Mouse (Mus musculus): Measurements from ENCODE around the gene Pcif1. TPM values are rescaled to one million over a fixed set of nuclear protein-coding genes. Genes with fewer than 3 reads are reported as not detected.

Pcif1 gene
- polyA plus RNA-seq, 1 experiment from 2014 or later, result 67.5 TPM

- H3K36me3 ChIP-seq, result peaks cover 18% of the 10 kb centered on the region
Observed at GRCm38 (mm10) chr2:164912749-164913427, 33.8 kb downstream of the Pcif1 start.

GRCm38 (mm10) chr2:164913428-164913786 lies 34.3 kb downstream of the Pcif1 start:
- Histone ChIP-seq H3K27me3 (no peaks in the 10 kb centered on the region), H3K4me2 (no peak overlapping the region), H3K27ac (no peak overlapping the region), H3K4me3 (no peak overlapping the region), H3K9me3 (no peaks in the 10 kb centered on the region), H3K9ac (no peak overlapping the region), H3K36me3 (peaks cover 13% of the 10 kb centered on the region), H3K4me1 (peaks cover 29% of the 10 kb centered on the region)
- WGBS, result 89% methylated on average over 2 of the region's 2 CpGs
- ATAC-seq (ENCODE audit: insufficient number of reproducible peaks, low FRiP score, low TSS enrichment, low read depth), result no peak

More at GRCm38 (mm10) chr2:164912749-164913427, 33.8 kb downstream of the Pcif1 start:
- Histone ChIP-seq H3K4me3 (peak overlapping the region; percentile 66), H3K9ac (no peak overlapping the region), H3K27me3 (no peaks in the 10 kb centered on the region), H3K9me3 (no peaks in the 10 kb centered on the region), H3K27ac (peak overlapping the region; percentile 99; the same call in 1 of the 2 replicates), H3K4me2 (peak overlapping the region; percentile 65), H3K4me1 (peaks cover 29% of the 10 kb centered on the region)
- ATAC-seq (ENCODE audit: insufficient number of reproducible peaks, low FRiP score, low TSS enrichment, low read depth), result no peak
- WGBS, result 92% methylated on average over 9 of the region's 9 CpGs

GRCm38 (mm10) chr2:164916820-164917219 lies 37.7 kb downstream of the Pcif1 start:
- H3K9me3 ChIP-seq, result no peaks in the 10 kb centered on the region
- no peak overlapping the region for H3K4me3 ChIP-seq
- H3K27ac ChIP-seq, result no peak overlapping the region
- no peaks in the 10 kb centered on the region for H3K27me3 ChIP-seq
- H3K9ac ChIP-seq, result no peak overlapping the region
- no peak for ATAC-seq (ENCODE audit: insufficient number of reproducible peaks, low FRiP score, low TSS enrichment, low read depth)
- peaks cover 10% of the 10 kb centered on the region for H3K36me3 ChIP-seq
- H3K4me2 ChIP-seq, result no peak overlapping the region
- peaks cover 14% of the 10 kb centered on the region for H3K4me1 ChIP-seq
- 60% methylated on average over 5 of the region's 5 CpGs for WGBS

- H3K9me3 ChIP-seq, result no peaks in the 10 kb centered on the region
- WGBS, result 34% methylated on average over 10 of the region's 10 CpGs
- no peak overlapping the region for H3K4me2 ChIP-seq
- no peak overlapping the region for H3K4me3 ChIP-seq
- no peak overlapping the region for H3K9ac ChIP-seq
- ATAC-seq (ENCODE audit: insufficient number of reproducible peaks, low FRiP score, low TSS enrichment, low read depth), result no peak
- peaks cover 8% of the 10 kb centered on the region for H3K4me1 ChIP-seq
- H3K27me3 ChIP-seq, result no peaks in the 10 kb centered on the region
- peaks cover 10% of the 10 kb centered on the region for H3K36me3 ChIP-seq
- H3K27ac ChIP-seq, result no peak overlapping the region
Observed at GRCm38 (mm10) chr2:164917371-164917770, 38.3 kb downstream of the Pcif1 start.

DNA sequence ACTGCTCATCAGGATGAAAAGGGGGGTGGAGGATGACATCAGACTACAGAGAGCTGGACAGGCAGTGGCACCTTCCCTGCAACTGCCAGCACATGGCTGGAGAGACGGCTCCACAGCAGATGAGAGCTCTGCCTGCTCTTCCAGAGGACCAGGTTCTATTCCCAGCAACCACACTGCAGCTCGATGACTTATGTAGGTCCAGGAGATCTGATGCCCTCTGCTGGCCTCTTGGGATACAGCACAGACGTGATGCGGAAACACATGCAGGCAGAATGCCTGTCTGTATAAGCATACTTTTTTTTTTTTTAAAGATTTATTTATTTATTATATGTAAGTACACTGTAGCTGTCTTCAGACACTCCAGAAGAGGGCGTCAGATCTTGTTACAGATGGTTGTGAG lies 39.2 kb downstream of the Pcif1 start:
- Histone ChIP-seq H3K4me1 (peaks cover 6% of the 10 kb centered on the region; the same call in 1 of the 2 replicates), H3K4me2 (no peak overlapping the region), H3K36me3 (peaks cover 10% of the 10 kb centered on the region), H3K27me3 (no peaks in the 10 kb centered on the region), H3K9ac (no peak overlapping the region), H3K27ac (no peak overlapping the region), H3K9me3 (no peaks in the 10 kb centered on the region), H3K4me3 (no peak overlapping the region)
- no peak for ATAC-seq (ENCODE audit: insufficient number of reproducible peaks, low FRiP score, low TSS enrichment, low read depth)
- WGBS, result 67% methylated on average over 5 of the region's 5 CpGs

DNA sequence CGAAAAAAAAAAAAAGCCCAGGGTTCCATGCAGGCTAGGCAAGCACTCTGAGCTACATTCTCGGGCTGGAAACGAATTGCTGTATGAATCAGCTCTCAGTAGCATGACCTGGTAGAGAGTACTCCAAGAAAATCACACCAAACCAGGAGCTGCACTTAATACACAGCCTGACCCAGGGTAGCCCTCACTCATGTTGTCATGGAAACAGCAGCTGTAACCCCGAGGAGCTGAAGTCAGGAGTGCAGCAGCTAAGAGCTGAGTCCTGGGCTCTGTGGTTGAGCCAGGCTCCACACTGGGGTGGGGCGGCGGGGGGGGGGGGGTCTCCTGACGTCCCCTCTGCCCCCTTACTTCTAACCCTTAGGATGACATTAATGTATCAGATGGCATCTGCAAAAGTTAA lies 42.9 kb downstream of the Pcif1 start:
- Histone ChIP-seq H3K27me3 (no peaks in the 10 kb centered on the region), H3K4me2 (no peak overlapping the region), H3K36me3 (peaks cover 10% of the 10 kb centered on the region), H3K27ac (no peak overlapping the region), H3K4me1 (peaks cover 4% of the 10 kb centered on the region; the same call in 1 of the 2 replicates), H3K9me3 (no peaks in the 10 kb centered on the region), H3K4me3 (no peak overlapping the region), H3K9ac (no peak overlapping the region)
- ATAC-seq (ENCODE audit: insufficient number of reproducible peaks, low FRiP score, low TSS enrichment, low read depth), result no peak
- WGBS, result 55% methylated on average over 7 of the region's 7 CpGs

- Histone ChIP-seq H3K36me3 (peaks cover 10% of the 10 kb centered on the region), H3K4me3 (no peak overlapping the region), H3K9me3 (no peaks in the 10 kb centered on the region), H3K27ac (no peak overlapping the region), H3K9ac (no peak overlapping the region), H3K4me2 (no peak overlapping the region), H3K27me3 (no peaks in the 10 kb centered on the region), H3K4me1 (no peaks in the 10 kb centered on the region)
- 59% methylated on average over 4 of the region's 4 CpGs for WGBS
- ATAC-seq (ENCODE audit: insufficient number of reproducible peaks, low FRiP score, low TSS enrichment, low read depth), result no peak
Observed at GRCm38 (mm10) chr2:164923291-164923690, 44.2 kb downstream of the Pcif1 start.

DNA sequence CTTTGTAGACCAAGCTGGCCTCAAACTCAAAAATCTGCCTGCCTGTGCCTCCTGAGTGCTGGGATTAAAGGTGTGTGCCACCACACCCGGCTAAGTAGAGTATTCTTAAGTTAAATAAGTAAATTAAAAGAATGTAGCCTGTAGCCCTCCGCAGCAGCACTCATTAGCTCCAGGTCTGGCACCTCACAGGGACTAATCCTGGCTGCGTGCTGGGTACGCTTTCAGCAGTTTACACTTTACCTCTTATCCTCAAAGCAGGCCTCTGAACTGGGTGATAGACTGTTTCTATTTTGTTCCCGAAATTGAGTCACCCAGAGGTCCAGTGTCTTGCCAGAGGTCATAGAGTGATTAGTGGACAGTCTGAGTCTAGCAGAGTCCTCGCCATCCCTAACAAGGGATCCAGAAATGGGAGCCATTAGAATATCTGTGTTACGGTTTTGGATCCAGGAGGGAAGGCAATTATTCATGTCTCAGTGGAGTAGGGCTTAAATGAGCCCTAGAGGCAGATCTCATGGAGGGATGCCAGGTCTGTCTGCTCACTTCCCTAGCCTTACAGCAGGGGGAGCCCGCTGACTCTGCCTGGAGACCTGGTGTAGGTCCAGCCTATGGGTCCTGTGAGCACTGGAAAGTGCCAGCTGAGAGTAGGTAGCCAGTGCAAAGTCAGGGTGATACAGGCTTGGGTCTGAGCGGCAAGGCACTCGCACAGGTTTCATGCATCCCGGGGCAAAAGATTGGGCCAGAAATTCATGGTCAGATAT lies 45.2 kb downstream of the Pcif1 start:
- Histone ChIP-seq H3K36me3 (peaks cover 6% of the 10 kb centered on the region), H3K4me3 (no peak overlapping the region), H3K27ac (no peak overlapping the region), H3K9me3 (no peaks in the 10 kb centered on the region), H3K27me3 (no peaks in the 10 kb centered on the region), H3K4me1 (no peaks in the 10 kb centered on the region), H3K4me2 (no peak overlapping the region), H3K9ac (no peak overlapping the region)
- ATAC-seq (ENCODE audit: insufficient number of reproducible peaks, low FRiP score, low TSS enrichment, low read depth), result no peak
- 33% methylated on average over 11 of the region's 11 CpGs for WGBS

DNA sequence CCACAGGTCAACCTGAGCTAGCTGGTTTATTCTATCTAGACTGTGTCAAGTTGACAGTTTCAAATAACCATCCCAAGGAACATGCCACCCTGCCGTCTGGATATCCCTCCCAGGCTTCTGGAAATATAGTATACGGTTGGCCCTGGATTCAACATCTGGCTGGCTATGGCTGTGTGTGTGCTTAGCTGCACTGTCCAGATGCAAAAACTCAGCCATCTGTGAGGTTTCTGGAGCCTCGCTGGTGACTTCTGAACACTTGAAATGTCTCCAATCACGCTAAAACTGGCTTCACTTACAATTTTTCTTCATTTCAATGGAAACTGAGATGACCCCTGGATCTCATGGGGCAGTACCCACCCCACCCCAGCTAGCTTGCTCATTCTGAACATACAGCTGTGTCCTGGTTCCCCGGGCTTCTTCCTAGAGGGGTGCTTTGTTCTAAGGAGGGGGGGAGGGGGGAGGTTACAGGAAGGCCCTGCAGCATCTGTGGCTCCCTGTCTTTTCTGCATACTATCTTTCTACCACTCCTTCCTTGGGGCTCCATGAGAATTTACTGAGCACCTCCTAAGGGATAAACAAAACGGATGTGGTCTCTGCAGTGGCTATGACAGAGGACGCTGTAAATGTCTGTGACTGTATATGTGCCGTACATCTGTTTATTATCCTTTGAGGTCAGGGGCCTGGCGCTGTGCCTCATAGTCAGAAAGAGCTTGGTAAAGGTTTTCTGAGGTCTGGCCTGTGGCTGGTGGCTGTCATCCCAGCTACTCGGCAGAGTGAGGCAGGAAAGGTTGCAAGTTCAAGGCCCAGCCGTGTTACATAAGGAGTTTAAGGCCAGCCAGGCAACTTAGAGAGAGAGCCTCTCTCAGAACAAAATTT lies 51.8 kb downstream of the Pcif1 start:
- peaks cover 27% of the 10 kb centered on the region for H3K27me3 ChIP-seq
- H3K36me3 ChIP-seq, result no peaks in the 10 kb centered on the region
- no peaks in the 10 kb centered on the region for H3K9me3 ChIP-seq
- no peak for ATAC-seq (ENCODE audit: insufficient number of reproducible peaks, low FRiP score, low TSS enrichment, low read depth)
- no peak overlapping the region for H3K27ac ChIP-seq
- 35% methylated on average over 11 of the region's 11 CpGs for WGBS
- no peak overlapping the region for H3K4me3 ChIP-seq
- H3K4me2 ChIP-seq, result no peak overlapping the region
- H3K4me1 ChIP-seq, result no peaks in the 10 kb centered on the region
- H3K9ac ChIP-seq, result no peak overlapping the region

GRCm38 (mm10) chr2:164933534-164933933 lies 54.4 kb downstream of the Pcif1 start:
- H3K27ac ChIP-seq, result no peak overlapping the region
- H3K36me3 ChIP-seq, result no peaks in the 10 kb centered on the region
- no peak overlapping the region for H3K9ac ChIP-seq
- peaks cover 4% of the 10 kb centered on the region for H3K4me1 ChIP-seq
- H3K9me3 ChIP-seq, result no peaks in the 10 kb centered on the region
- no peak overlapping the region for H3K4me2 ChIP-seq
- no peak for ATAC-seq (ENCODE audit: insufficient number of reproducible peaks, low FRiP score, low TSS enrichment, low read depth)
- 40% methylated on average over 9 of the region's 10 CpGs for WGBS
- H3K4me3 ChIP-seq, result no peak overlapping the region
- H3K27me3 ChIP-seq, result peaks cover 39% of the 10 kb centered on the region

GRCm38 (mm10) chr2:164935991-164936390 lies 56.9 kb downstream of the Pcif1 start:
- Histone ChIP-seq H3K4me2 (no peak overlapping the region), H3K4me1 (peaks cover 23% of the 10 kb centered on the region), H3K9me3 (no peaks in the 10 kb centered on the region), H3K36me3 (no peaks in the 10 kb centered on the region), H3K27me3 (peaks cover 58% of the 10 kb centered on the region), H3K4me3 (no peak overlapping the region), H3K27ac (no peak overlapping the region), H3K9ac (no peak overlapping the region)
- WGBS, result 68% methylated on average over 4 of the region's 4 CpGs
- ATAC-seq (ENCODE audit: insufficient number of reproducible peaks, low FRiP score, low TSS enrichment, low read depth), result no peak

All from limb, embryonic 15.5 days (tissue).